Mouse (Mus musculus): Measurements from ENCODE around the gene 4933409G03Rik. TPM values are rescaled to one million over a fixed set of nuclear protein-coding genes. Genes with fewer than 3 reads are reported as not detected.

Gene 4933409G03Rik
- polyA plus RNA-seq, 1 experiment from 2014 or later, result not detected

Other genes with a start within 250 kb of the 4933409G03Rik start
- gene Stk39, start 110.1 kb upstream of the 4933409G03Rik start, polyA plus RNA-seq (2014; fragmentation: Nextera tagmentation; extraction: Ambion mirVana), result 20.7 and 30.0 TPM in 2 replicates
- not detected in 2 replicates for gene 4932414N04Rik, start 74.1 kb downstream of the 4933409G03Rik start, polyA plus RNA-seq (2014; fragmentation: Nextera tagmentation; extraction: Ambion mirVana)

Data from kidney, embryonic 14.5 days (tissue).